Mouse (Mus musculus) kidney, embryonic 14.5 days (tissue): Measurements from ENCODE around the gene Gm3409. TPM values are rescaled to one million over a fixed set of nuclear protein-coding genes. Genes with fewer than 3 reads are reported as not detected.

Source experiments
- polyA plus RNA-seq: library from polyadenylated mRNA; unstranded; fragments of >200 nt; fragmentation: Nextera tagmentation; extraction: Ambion mirVana; gene quantifications from 2 replicates; pipeline ENCODE4 v1.2.1, GENCODE M21; 2014

Gm3409 gene
- polyA plus RNA-seq, 1 experiment from 2014 or later: not detected

Other genes with a start within 250 kb of the Gm3409 start
- 2.3 and 2.7 TPM in 2 replicates for gene Wasf3, start 152.7 kb upstream of the Gm3409 start, polyA plus RNA-seq
- gene Gm6408, start 55.7 kb upstream of the Gm3409 start, polyA plus RNA-seq: not detected in 2 replicates
- not detected in 2 replicates for gene Gm6370, start 46.3 kb upstream of the Gm3409 start, polyA plus RNA-seq
- not detected in 2 replicates for gene 4930449I24Rik, start 35.2 kb upstream of the Gm3409 start, polyA plus RNA-seq
- gene Gm3402, start 23.5 kb upstream of the Gm3409 start, polyA plus RNA-seq: not detected in 2 replicates
- gene Gm3404, start 11.8 kb upstream of the Gm3409 start, polyA plus RNA-seq: not detected in 2 replicates
- gene Gm3415, start 18.5 kb downstream of the Gm3409 start, polyA plus RNA-seq: not detected in 2 replicates
- gene Gpr12, start 47.6 kb downstream of the Gm3409 start, polyA plus RNA-seq: 0.23 and 0.51 TPM in 2 replicates